Mouse (Mus musculus): ENCODE results near the gene Pax3.

Gene Pax3

GRCm38 (mm10) chr1:78198319-78198940, 1.5 kb upstream of the Pax3 start:
- DNase-seq: no peak

GRCm38 (mm10) chr1:78197351-78198234, 659 bp upstream of the Pax3 start:
- no peak for DNase-seq

GRCm38 (mm10) chr1:78195771-78196712, 892 bp downstream of the Pax3 start:
- no peak for DNase-seq

GRCm38 (mm10) chr1:78195145-78195544, 1.8 kb downstream of the Pax3 start:
- no peak for DNase-seq

- no peak for DNase-seq
Observed at GRCm38 (mm10) chr1:78194381-78195047, 2.4 kb downstream of the Pax3 start.

- DNase-seq: no peak
Observed at GRCm38 (mm10) chr1:78193465-78193991, 3.4 kb downstream of the Pax3 start.

- DNase-seq: no peak
Observed at GRCm38 (mm10) chr1:78192746-78193464, 4.0 kb downstream of the Pax3 start.

GRCm38 (mm10) chr1:78192217-78192735, 4.7 kb downstream of the Pax3 start:
- no peak for DNase-seq

- DNase-seq: no peak
Observed at GRCm38 (mm10) chr1:78191761-78192160, 5.2 kb downstream of the Pax3 start.

GRCm38 (mm10) chr1:78191331-78191730, 5.6 kb downstream of the Pax3 start:
- no peak for DNase-seq

- no peak for DNase-seq
Observed at GRCm38 (mm10) chr1:78190386-78191111, 6.4 kb downstream of the Pax3 start.

GRCm38 (mm10) chr1:78189501-78190345, 7.2 kb downstream of the Pax3 start:
- DNase-seq: no peak

GRCm38 (mm10) chr1:78189016-78189415, 7.9 kb downstream of the Pax3 start:
- no peak for DNase-seq

GRCm38 (mm10) chr1:78188299-78188698, 8.6 kb downstream of the Pax3 start:
- DNase-seq: no peak

GRCm38 (mm10) chr1:78187788-78188173, 9.2 kb downstream of the Pax3 start:
- no peak for DNase-seq

GRCm38 (mm10) chr1:78187122-78187787, 9.7 kb downstream of the Pax3 start:
- no peak for DNase-seq

- no peak for DNase-seq
Observed at GRCm38 (mm10) chr1:78182954-78183353, 14.0 kb downstream of the Pax3 start.

- no peak for DNase-seq
Observed at GRCm38 (mm10) chr1:78181882-78182281, 15.1 kb downstream of the Pax3 start.

- no peak for DNase-seq
Observed at GRCm38 (mm10) chr1:78172334-78172733, 24.6 kb downstream of the Pax3 start.

All from right cerebral cortex, adult 18-20 months (tissue).